Mouse (Mus musculus): ENCODE data around the gene Ehf.
A peak's percentile ranks its signal among the peaks of the same experiment; 100 is the strongest.

Ehf gene

GRCm38 (mm10) chr2:103303132-103303531 is at the start of gene Ehf:
Gene Ehf (minus strand): TSS chr2:103303278.
- peak in 1 of 2 experiments; percentile 36 for DNase-seq (ENCODE audit: low spot score in 2 of 2)

- peak; percentile 17 to 52 for DNase-seq (ENCODE audit: low spot score in 2 of 2)
These were observed 44.4 kb upstream of the Ehf start for GRCm38 (mm10) chr2:103347417-103347891.

GRCm38 (mm10) chr2:103346751-103347289 is 43.7 kb upstream of the Ehf start:
- DNase-seq (ENCODE audit: low spot score in 2 of 2): no peak

- peak in 1 of 2 experiments; percentile 60 for DNase-seq (ENCODE audit: low spot score in 2 of 2)
These were observed 40.5 kb upstream of the Ehf start for GRCm38 (mm10) chr2:103343611-103344010.

- no peak for DNase-seq (ENCODE audit: low spot score in 2 of 2)
These were observed 39.0 kb upstream of the Ehf start for GRCm38 (mm10) chr2:103342123-103342522.

GRCm38 (mm10) chr2:103341375-103341971 is 38.4 kb upstream of the Ehf start:
- no peak for DNase-seq (ENCODE audit: low spot score in 2 of 2)

GRCm38 (mm10) chr2:103338706-103339105 is 35.6 kb upstream of the Ehf start:
- DNase-seq (ENCODE audit: low spot score in 2 of 2): no peak

- no peak for DNase-seq (ENCODE audit: low spot score in 2 of 2)
These were observed 34.3 kb upstream of the Ehf start for GRCm38 (mm10) chr2:103337370-103337769.

GRCm38 (mm10) chr2:103336621-103337020 is 33.5 kb upstream of the Ehf start:
- no peak for DNase-seq (ENCODE audit: low spot score in 2 of 2)

GRCm38 (mm10) chr2:103336000-103336399 is 32.9 kb upstream of the Ehf start:
- no peak for DNase-seq (ENCODE audit: low spot score in 2 of 2)

GRCm38 (mm10) chr2:103331666-103332191 is 28.7 kb upstream of the Ehf start:
- DNase-seq (ENCODE audit: low spot score in 2 of 2): peak in 1 of 2 experiments; percentile 33

GRCm38 (mm10) chr2:103328731-103329130 is 25.7 kb upstream of the Ehf start:
- no peak for DNase-seq (ENCODE audit: low spot score in 2 of 2)

- DNase-seq (ENCODE audit: low spot score in 2 of 2): peak in 1 of 2 experiments; percentile 56
These were observed 22.4 kb upstream of the Ehf start for GRCm38 (mm10) chr2:103325301-103326048.

- no peak for DNase-seq (ENCODE audit: low spot score in 2 of 2)
These were observed 21.2 kb upstream of the Ehf start for GRCm38 (mm10) chr2:103324320-103324719.

- no peak for DNase-seq (ENCODE audit: low spot score in 2 of 2)
These were observed 19.1 kb upstream of the Ehf start for GRCm38 (mm10) chr2:103322171-103322570.

GRCm38 (mm10) chr2:103321638-103322037 is 18.6 kb upstream of the Ehf start:
- DNase-seq (ENCODE audit: low spot score in 2 of 2): no peak

- DNase-seq (ENCODE audit: low spot score in 2 of 2): no peak
These were observed 10.9 kb upstream of the Ehf start for GRCm38 (mm10) chr2:103314002-103314401.

GRCm38 (mm10) chr2:103312640-103313039 is 9.6 kb upstream of the Ehf start:
- DNase-seq (ENCODE audit: low spot score in 2 of 2): no peak

- no peak for DNase-seq (ENCODE audit: low spot score in 2 of 2)
These were observed 7.6 kb upstream of the Ehf start for GRCm38 (mm10) chr2:103310663-103311062.

- no peak for DNase-seq (ENCODE audit: low spot score in 2 of 2)
These were observed 3.6 kb upstream of the Ehf start for GRCm38 (mm10) chr2:103306686-103307085.

GRCm38 (mm10) chr2:103302669-103303068 is 409 bp downstream of the Ehf start:
- DNase-seq (ENCODE audit: low spot score in 2 of 2): no peak

GRCm38 (mm10) chr2:103298711-103299463 is 4.2 kb downstream of the Ehf start:
- no peak for DNase-seq (ENCODE audit: low spot score in 2 of 2)

Data from urinary bladder, adult 18-20 months (tissue).